Mouse (Mus musculus) left cerebral cortex, adult 8-10 months (tissue): ENCODE results near the gene Tmbim4. TPM values are rescaled to one million over a fixed set of nuclear protein-coding genes. Genes with fewer than 3 reads are reported as not detected.
A peak's percentile ranks its signal among the peaks of the same experiment; 100 is the strongest.

Experiments used
- DNase-seq, 2 experiments: peaks; one replicate each; pipeline ENCODE4 v3.0.0; 2022; ENCODE audit warnings: low spot score in 2 of 2
- total RNA-seq, 4 experiments: library from RNA; stranded (reverse); gene quantifications; 2 replicates each; pipeline ENCODE4 v1.2.4; 2022

The Tmbim4 gene
- 10 to 100 TPM; 68.1 to 71.0 (median 69.1) TPM for total RNA-seq

- no peak for DNase-seq
Observed at GRCm38 (mm10) chr10:120201131-120201921, at the start of gene Tmbim4. TSS of gene Tmbim4 (plus strand) at chr10:120201590.

DNA sequence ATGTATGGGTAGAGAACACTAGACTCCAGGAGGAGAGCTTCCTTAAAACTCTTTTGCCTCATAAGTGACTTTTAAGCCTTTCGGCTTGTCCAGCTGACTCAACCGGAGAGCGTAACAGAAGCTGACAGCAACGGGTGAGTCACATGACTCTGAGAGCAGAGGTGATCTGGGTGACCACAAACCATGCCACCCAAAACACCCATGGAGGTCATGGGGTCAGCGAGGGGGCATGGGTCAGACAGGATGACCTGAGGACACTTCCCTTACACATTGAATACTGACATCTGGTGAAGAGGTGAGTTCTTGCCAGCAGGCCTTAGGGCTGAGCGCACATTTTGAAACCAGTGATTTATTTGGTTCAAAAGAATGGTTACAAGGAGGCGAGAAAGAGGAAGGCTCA lies 49.7 kb upstream of the Tmbim4 start:
- no peak for DNase-seq

DNA sequence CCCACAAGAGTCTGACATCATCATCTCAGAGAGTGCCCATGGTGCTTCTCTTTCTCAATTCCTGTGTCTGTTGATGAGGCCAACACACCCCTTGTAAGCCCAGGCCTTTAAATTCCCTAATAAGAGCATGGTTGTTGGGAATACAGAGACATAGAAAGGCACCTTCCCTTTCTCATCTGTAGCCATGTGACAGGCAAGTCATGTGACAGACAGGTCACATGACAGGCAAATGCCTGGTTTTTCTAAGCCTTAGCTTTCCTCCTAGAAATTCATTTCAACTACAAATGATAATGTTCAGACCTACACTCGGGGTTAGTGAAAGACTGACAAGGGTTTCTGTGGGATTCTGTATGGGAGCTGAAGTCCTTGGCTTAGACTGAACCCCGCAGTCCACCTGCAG lies 47.5 kb upstream of the Tmbim4 start:
- no peak for DNase-seq

DNA sequence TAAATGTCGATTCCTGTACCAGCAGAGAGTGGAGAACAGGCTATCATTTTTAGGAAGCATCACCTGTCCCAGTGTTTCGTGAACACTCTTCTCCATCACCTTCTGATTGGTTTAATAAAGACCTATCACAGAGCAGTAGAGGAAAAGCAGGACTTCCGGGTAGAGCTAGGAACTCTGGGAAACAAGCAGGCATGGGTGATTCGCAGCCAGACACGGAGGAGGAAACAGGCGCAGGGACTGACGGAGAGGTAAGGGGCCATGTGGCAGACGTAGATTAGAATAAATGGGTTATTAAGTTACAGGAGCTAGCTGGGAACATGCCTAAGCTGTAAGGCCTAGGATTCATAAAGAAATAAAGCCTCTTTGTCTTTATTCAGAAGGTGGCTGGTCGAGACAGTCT lies 40.9 kb upstream of the Tmbim4 start:
- no peak for DNase-seq

- DNase-seq = no peak
Observed at GRCm38 (mm10) chr10:120162840-120163239, 38.5 kb upstream of the Tmbim4 start.

GRCm38 (mm10) chr10:120163490-120163889 lies 37.9 kb upstream of the Tmbim4 start:
- no peak for DNase-seq

- DNase-seq = peak in 1 of 2 experiments; percentile 22
Observed at GRCm38 (mm10) chr10:120164931-120165792, 36.2 kb upstream of the Tmbim4 start.

- DNase-seq = no peak
Observed at GRCm38 (mm10) chr10:120165793-120166503, 35.4 kb upstream of the Tmbim4 start.

- DNase-seq = no peak
Observed at GRCm38 (mm10) chr10:120168070-120168469, 33.3 kb upstream of the Tmbim4 start.

GRCm38 (mm10) chr10:120169064-120169463 lies 32.3 kb upstream of the Tmbim4 start:
- no peak for DNase-seq

GRCm38 (mm10) chr10:120169841-120170240 lies 31.5 kb upstream of the Tmbim4 start:
- DNase-seq = no peak

- DNase-seq = no peak
Observed at GRCm38 (mm10) chr10:120170277-120170676, 31.1 kb upstream of the Tmbim4 start.

DNA sequence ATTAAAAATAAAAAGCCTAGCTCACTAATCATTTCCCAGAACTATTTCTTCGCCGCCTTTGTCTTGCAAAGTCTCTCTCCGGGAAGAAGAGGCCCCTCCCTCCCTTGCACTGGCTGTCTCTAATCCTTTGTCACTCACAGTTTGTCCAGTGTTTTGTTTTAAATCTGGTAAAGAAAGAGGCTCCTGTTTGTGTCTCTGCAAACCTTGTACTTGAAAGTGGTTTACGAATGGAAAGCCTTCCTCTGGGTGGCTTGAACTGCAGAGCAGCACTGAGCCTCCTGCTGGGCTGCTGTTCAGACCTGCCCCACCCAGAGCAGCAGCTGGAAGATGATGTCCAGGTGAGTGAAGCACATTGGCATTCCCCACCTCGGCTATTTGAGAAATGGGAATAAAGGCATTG lies 30.1 kb upstream of the Tmbim4 start:
- no peak for DNase-seq

DNA sequence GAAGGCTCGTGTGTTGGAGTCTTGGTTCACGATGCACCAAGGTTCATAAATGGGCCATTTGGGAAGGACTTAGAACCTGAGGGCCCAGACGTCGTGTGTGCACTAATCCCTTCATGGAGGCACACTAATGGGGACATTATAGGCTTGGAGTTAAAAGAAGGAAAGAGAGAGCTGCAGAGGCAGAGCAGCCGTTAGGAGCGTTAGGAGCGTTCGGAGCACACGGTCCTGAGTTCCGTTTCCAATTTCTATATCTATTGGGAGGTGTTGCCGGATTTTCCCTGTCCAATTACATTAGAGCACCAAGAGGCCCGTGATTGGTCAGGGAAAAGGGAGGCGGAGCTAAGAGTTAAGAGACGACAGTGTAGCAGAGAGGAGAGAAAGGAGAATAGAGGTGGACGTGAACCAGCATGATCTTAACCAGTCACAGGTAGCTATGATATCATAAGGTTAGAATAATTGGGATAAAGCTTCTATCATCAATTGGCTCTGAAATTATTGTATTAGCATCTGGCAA lies 27.1 kb upstream of the Tmbim4 start:
- DNase-seq = no peak

DNA sequence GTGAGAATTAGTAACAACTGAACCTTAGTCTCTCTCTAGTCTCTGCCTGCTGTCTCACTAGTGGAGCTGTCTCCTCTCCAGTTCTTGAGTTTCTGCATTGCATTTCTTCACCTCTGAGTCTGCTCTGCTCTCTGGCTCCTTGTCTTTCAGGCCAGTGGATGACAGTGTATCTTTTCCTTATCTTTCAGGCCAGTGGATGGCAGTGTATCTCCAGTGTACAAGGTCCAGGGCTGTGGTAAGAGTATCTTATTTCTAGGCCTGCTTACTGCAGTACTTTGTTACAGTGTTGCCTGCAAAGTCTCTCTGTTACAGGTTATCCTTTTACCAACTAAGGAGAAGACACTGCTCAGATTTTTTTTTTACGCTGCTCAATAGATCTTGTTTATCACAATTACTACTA lies 18.5 kb upstream of the Tmbim4 start:
- no peak for DNase-seq

DNA sequence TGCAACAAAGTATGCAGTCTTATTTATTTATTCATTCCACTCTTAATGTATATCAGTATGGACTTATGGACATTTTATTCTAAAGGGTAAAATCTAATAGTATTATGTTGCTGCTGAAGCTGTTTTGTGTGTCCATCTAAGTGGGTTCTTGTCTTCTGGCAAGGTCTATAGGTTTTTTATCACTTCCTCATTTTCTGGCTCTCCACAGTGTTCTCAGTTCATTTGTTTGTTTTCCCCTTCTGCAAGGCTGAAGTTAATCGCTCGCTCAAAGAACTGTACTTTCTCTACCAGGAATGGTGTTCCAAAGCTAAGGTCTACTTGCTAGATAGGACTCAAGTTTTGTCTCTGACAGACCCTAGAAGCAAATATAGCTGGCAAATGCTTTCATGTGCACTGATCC lies 18.0 kb upstream of the Tmbim4 start:
- no peak for DNase-seq

- DNase-seq = no peak
Observed at GRCm38 (mm10) chr10:120188513-120188912, 12.9 kb upstream of the Tmbim4 start.

- no peak for DNase-seq
Observed at GRCm38 (mm10) chr10:120189276-120189675, 12.1 kb upstream of the Tmbim4 start.

DNA sequence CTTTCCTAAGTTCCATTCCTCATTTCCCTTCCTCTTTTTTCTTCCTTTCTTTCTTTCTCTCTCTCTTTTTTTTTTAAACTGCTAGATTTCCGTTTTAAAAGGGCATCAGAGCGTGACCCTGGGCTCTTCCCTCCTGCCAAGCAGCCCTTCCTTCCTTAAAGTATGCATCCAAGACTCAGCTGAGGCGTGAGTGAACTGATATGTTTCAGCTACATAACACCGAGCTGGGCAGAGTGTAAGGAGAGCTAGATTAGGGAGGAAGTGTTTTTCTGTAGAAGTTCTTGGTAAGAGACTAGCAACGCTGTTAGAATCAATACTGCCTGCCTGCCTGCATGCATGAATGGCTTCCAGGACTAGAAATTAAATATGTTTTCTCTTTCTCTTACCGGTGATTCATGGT lies 11.6 kb upstream of the Tmbim4 start:
- DNase-seq = no peak

GRCm38 (mm10) chr10:120191165-120191564 lies 10.2 kb upstream of the Tmbim4 start:
- DNase-seq = no peak

- DNase-seq = no peak
Observed at GRCm38 (mm10) chr10:120192278-120192677, 9.1 kb upstream of the Tmbim4 start.

GRCm38 (mm10) chr10:120193255-120193654 lies 8.1 kb upstream of the Tmbim4 start:
- no peak for DNase-seq
